Mouse (Mus musculus) spleen, adult 2 months (tissue): Measurements from ENCODE around the gene Rcan2.

Experiments used
- CTCF ChIP-seq: fragments of 200-500 bp; IDR thresholded peaks from 2 replicates; pipeline ENCODE4 v1.5.1; 2011; ENCODE audit warnings: mild to moderate bottlenecking, inconsistent platforms; ENCODE audit not compliant: insufficient read depth, insufficient read length, insufficient replicate concordance; ENCODE audit errors: extremely low read depth
- POLR2A ChIP-seq: fragments of 200-500 bp; IDR thresholded peaks from 2 replicates; pipeline ENCODE4 v1.6.1; 2011; ENCODE audit warnings: low read depth, low read length, inconsistent platforms

GRCm38 (mm10) chr17:43998095-43998494 lies 196.9 kb downstream of the Rcan2 start:
- no peak for TF ChIP-seq POLR2A
- no peak for TF ChIP-seq CTCF
